Comparison of ENCODE assay signal across 9 mouse cellular contexts in genomic region chr3:120886063-120886841, GRCm38 (mm10).
DNase-seq lines count a peak whose midpoint lies in the region; ATAC-seq and TF ChIP-seq lines count a peak whose summit lies in the region.
"Had no signal": no experiment of that assay in that cellular context is flagged by ENCODE, and none has a peak within 500 bp of the region (broad histone marks: within the 10 kb centered on the region; RNA-seq: fewer than 3 reads in every experiment).

No protein-coding gene starts in this region.

- TF ChIP-seq POLR2A in lung, adult 2 months (IDR thresholded peaks at IDR 0.05; ENCODE audit: borderline replicate concordance, extremely low read depth, low read depth, low read length) = no peak

- WGBS in forebrain, embryonic 13.5 days = 74% methylated on average over 20 of the region's 20 CpGs
- WGBS in forebrain, embryonic 11.5 days = 80% methylated on average over 20 of the region's 20 CpGs
- WGBS in lung, embryonic 16.5 days = 39% methylated on average over 20 of the region's 20 CpGs
- 46% methylated on average over 20 of the region's 20 CpGs for WGBS in lung, adult 2 months
- WGBS in stomach, embryonic 16.5 days = 40% methylated on average over 20 of the region's 20 CpGs

- no peak for DNase-seq in forebrain, embryonic 11.5 days (ENCODE audit: low spot score)
- no peak for DNase-seq in lung, adult 2 months
- DNase-seq in left cerebral cortex, adult 11 months (ENCODE audit: low spot score) = peak; percentile 54
- no peak for DNase-seq in liver
- no peak for DNase-seq in embryo, embryonic 9.5 days (ENCODE audit: extremely low spot score)

- ATAC-seq in forebrain, embryonic 13.5 days = peak; percentile 52; the same call in 1 of the 2 replicates
- ATAC-seq in forebrain, embryonic 11.5 days (replicated peaks; ENCODE audit: low FRiP score) = no peak
- 0 out of 2 replicates have a peak, but pooled peaks have one; percentile 36 for ATAC-seq in lung, embryonic 16.5 days (ENCODE audit: low read depth)
- no peak; the same call in 1 of the 2 replicates for ATAC-seq in stomach, embryonic 16.5 days (ENCODE audit: insufficient read depth, low FRiP score)

- no peak overlapping the region for H3K4me2 ChIP-seq in forebrain, embryonic 13.5 days
- H3K4me2 ChIP-seq in forebrain, embryonic 11.5 days (ENCODE audit: low read depth, low read length, severe bottlenecking) = no peak overlapping the region
- peak overlapping the region; percentile 34; the same call in 1 of the 2 replicates for H3K4me2 ChIP-seq in lung, embryonic 16.5 days (ENCODE audit: low read depth, low read length)
- H3K4me2 ChIP-seq in stomach, embryonic 16.5 days (ENCODE audit: low read depth, low read length) = peak overlapping the region; percentile 36
- H3K4me2 ChIP-seq: liver, embryonic 11.5 days had no signal

- H3K9ac ChIP-seq in forebrain, embryonic 13.5 days = no peak overlapping the region
- no peak overlapping the region for H3K9ac ChIP-seq in forebrain, embryonic 11.5 days (ENCODE audit: low read length)
- H3K9ac ChIP-seq in lung, embryonic 16.5 days (ENCODE audit: low read length) = no peak overlapping the region
- H3K9ac ChIP-seq in stomach, embryonic 16.5 days (ENCODE audit: low read length) = peak overlapping the region; percentile 34

- no peaks in the 10 kb centered on the region for H3K9me3 ChIP-seq in forebrain, embryonic 13.5 days (replicated peaks)
- no peaks in the 10 kb centered on the region for H3K9me3 ChIP-seq in forebrain, embryonic 11.5 days (ENCODE audit: control insufficient read depth, low read length)
- H3K9me3 ChIP-seq in lung, embryonic 16.5 days (ENCODE audit: control insufficient read depth, low read length) = no peaks in the 10 kb centered on the region
- H3K9me3 ChIP-seq in stomach, embryonic 16.5 days (replicated peaks; ENCODE audit: control insufficient read depth, low read length) = no peaks in the 10 kb centered on the region

- H3K27me3 ChIP-seq in forebrain, embryonic 13.5 days = no peaks in the 10 kb centered on the region
- no peaks in the 10 kb centered on the region for H3K27me3 ChIP-seq in forebrain, embryonic 11.5 days (ENCODE audit: control insufficient read depth, insufficient read depth, low read length)
- no peaks in the 10 kb centered on the region for H3K27me3 ChIP-seq in lung, embryonic 16.5 days (ENCODE audit: control insufficient read depth, insufficient read depth, low read depth, low read length)
- no peaks in the 10 kb centered on the region for H3K27me3 ChIP-seq in stomach, embryonic 16.5 days (ENCODE audit: control insufficient read depth, insufficient read depth, low read length)

- H3K27ac ChIP-seq in forebrain, embryonic 13.5 days = peak overlapping the region; percentile 58; the same call in 1 of the 2 replicates
- no peak overlapping the region for H3K27ac ChIP-seq in forebrain, embryonic 11.5 days (ENCODE audit: low read depth, low read length)
- H3K27ac ChIP-seq in lung, embryonic 16.5 days (ENCODE audit: low read length) = no peak overlapping the region
- no peak overlapping the region for H3K27ac ChIP-seq in stomach, embryonic 16.5 days (ENCODE audit: low read length)

- H3K36me3 ChIP-seq in forebrain, embryonic 13.5 days (ENCODE audit: poor library complexity, severe bottlenecking) = no peaks in the 10 kb centered on the region
- H3K36me3 ChIP-seq in forebrain, embryonic 11.5 days (ENCODE audit: control insufficient read depth, insufficient read depth, low read length) = no peaks in the 10 kb centered on the region
- no peaks in the 10 kb centered on the region for H3K36me3 ChIP-seq in lung, embryonic 16.5 days (ENCODE audit: control insufficient read depth, insufficient read depth, low read length)
- no peaks in the 10 kb centered on the region for H3K36me3 ChIP-seq in stomach, embryonic 16.5 days (ENCODE audit: control insufficient read depth, insufficient read depth, low read length)

- peaks cover 11% of the 10 kb centered on the region for H3K4me1 ChIP-seq in forebrain, embryonic 13.5 days
- 0 out of 2 replicates have a peak, but pooled peaks cover 1% of the 10 kb centered on the region for H3K4me1 ChIP-seq in forebrain, embryonic 11.5 days (replicated peaks; ENCODE audit: control insufficient read depth, insufficient read depth, low read length)
- no peaks in the 10 kb centered on the region for H3K4me1 ChIP-seq in lung, embryonic 16.5 days (replicated peaks; ENCODE audit: control insufficient read depth, insufficient read depth, low read length)
- no peaks in the 10 kb centered on the region for H3K4me1 ChIP-seq in lung, adult 2 months (ENCODE audit: control insufficient read depth, insufficient read depth, low read length)
- no peaks in the 10 kb centered on the region for H3K4me1 ChIP-seq in stomach, embryonic 16.5 days (ENCODE audit: control insufficient read depth, insufficient read depth, low read length)

- H3K4me3 ChIP-seq in forebrain, embryonic 13.5 days = no peak overlapping the region
- H3K4me3 ChIP-seq in forebrain, embryonic 11.5 days (ENCODE audit: low read depth, low read length) = no peak overlapping the region
- no peak overlapping the region for H3K4me3 ChIP-seq in lung, embryonic 16.5 days (ENCODE audit: low read length)
- H3K4me3 ChIP-seq in lung, adult 2 months (replicated peaks; ENCODE audit: extremely low read depth, low read depth, low read length) = no peak overlapping the region
- no peak overlapping the region; the same call in 1 of the 2 replicates for H3K4me3 ChIP-seq in stomach, embryonic 16.5 days (replicated peaks; ENCODE audit: low read length)

- TF ChIP-seq CTCF in lung, adult 2 months (IDR thresholded peaks at IDR 0.05; ENCODE audit: insufficient read depth, low read length) = no peak

Comparison
In these comparisons a context has a peak if more than half of its experiments do, and no peak if none do; other contexts are left out.
1. ATAC-seq: peak in forebrain, embryonic 13.5 days (single experiment) and lung, embryonic 16.5 days (single experiment); none in forebrain, embryonic 11.5 days (single experiment) and stomach, embryonic 16.5 days (single experiment).
2. H3K4me2 ChIP-seq: peak in lung, embryonic 16.5 days (single experiment) and stomach, embryonic 16.5 days (single experiment); none in forebrain, embryonic 13.5 days (single experiment) and forebrain, embryonic 11.5 days (single experiment).